Mouse (Mus musculus): ENCODE results near the gene Dnm3.

DNA sequence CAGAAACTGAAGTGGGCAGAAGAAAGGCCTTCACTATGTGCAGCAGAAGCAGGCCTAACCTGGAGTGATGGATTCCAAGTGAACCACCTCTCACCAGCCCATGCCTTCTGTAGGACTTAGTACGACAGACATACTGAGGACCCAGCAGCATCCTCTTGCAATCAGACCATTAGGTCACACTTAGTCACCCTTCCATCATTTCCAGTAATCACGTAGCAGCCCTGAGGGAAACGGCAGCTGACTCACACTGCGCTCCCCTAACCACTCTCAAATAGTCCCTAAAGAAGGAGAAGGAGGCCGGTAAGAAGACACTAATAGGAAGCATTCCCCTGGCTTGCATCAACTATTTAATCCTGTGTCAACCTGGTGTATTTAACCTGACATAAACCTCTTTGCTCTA lies 262.1 kb downstream of the Dnm3 start:
- no peak for TF ChIP-seq CTCF (IDR thresholded peaks at IDR 0.05; ENCODE audit: low read depth, low read length)
- TF ChIP-seq POLR2A (IDR thresholded peaks at IDR 0.05; ENCODE audit: insufficient read depth, low read length), result no peak
- TF ChIP-seq EP300 (IDR thresholded peaks at IDR 0.05; ENCODE audit: insufficient read depth, low read depth, low read length), result no peak
